Mouse (Mus musculus) lung, embryonic 14.5 days (tissue): ENCODE measurements around the gene Cldn6. TPM values are rescaled to one million over a fixed set of nuclear protein-coding genes. Genes with fewer than 3 reads are reported as not detected.

Source experiments
- ATAC-seq: fragments of 200-750 bp; cut with Nextera tagmentation; 2 replicates; pipeline ENCODE4 v1.8.0; 2017; ENCODE audit warnings: mild to moderate bottlenecking, moderate TSS enrichment, moderate library complexity; ENCODE audit not compliant: insufficient read depth
- DNase-seq: peaks from one replicate; pipeline ENCODE4 v3.0.0-alpha.2; 2015
- H3K27ac ChIP-seq: fragments of 300-500 bp; sonication (generic); 2 replicates; pipeline ENCODE4 v1.5.1; 2014; ENCODE audit warnings: low read depth, mild to moderate bottlenecking, moderate library complexity
- H3K27me3 ChIP-seq: fragments of 300-500 bp; sonication (generic); 2 replicates; pipeline ENCODE4 v1.6.1; 2014; ENCODE audit warnings: low read length, control low read depth; ENCODE audit not compliant: insufficient read depth
- H3K36me3 ChIP-seq: fragments of 300-500 bp; sonication (generic); 2 replicates; pipeline ENCODE4 v1.6.1; 2014; ENCODE audit warnings: control low read depth; ENCODE audit not compliant: insufficient read depth
- H3K4me1 ChIP-seq: fragments of 300-500 bp; sonication (generic); 2 replicates; pipeline ENCODE4 v1.6.1; 2014; ENCODE audit warnings: antibody characterized with exemption, control low read depth; ENCODE audit not compliant: insufficient read depth
- H3K4me2 ChIP-seq: fragments of 300-500 bp; sonication (generic); 2 replicates; pipeline ENCODE4 v1.6.1; 2014; ENCODE audit warnings: mild to moderate bottlenecking
- H3K4me3 ChIP-seq: fragments of 300-500 bp; sonication (generic); 2 replicates; pipeline ENCODE4 v1.5.1; 2014; ENCODE audit warnings: low read depth, low read length
- H3K9ac ChIP-seq: fragments of 300-500 bp; sonication (generic); 2 replicates; pipeline ENCODE4 v1.6.1; 2014
- H3K9me3 ChIP-seq: fragments of 300-500 bp; sonication (generic); 2 replicates; pipeline ENCODE4 v1.6.1; 2016; ENCODE audit warnings: low read depth, low read length, control low read depth
- CTCF ChIP-seq: IDR thresholded peaks from 2 replicates; pipeline ENCODE4 v1.5.1; 2016; ENCODE audit warnings: antibody characterized with exemption, low read depth
- WGBS: fragments of 180-500 bp; shearing (Covaris S2); extraction: QIAGEN DNeasy Blood & Tissue Kit; methylation state at CpG from one replicate; pipeline ENCODE4 v1.1.7; 2014; 5-methylcytosine and 5-hydroxymethylcytosine counted together
- polyA plus RNA-seq: library from polyadenylated mRNA; unstranded; fragments of >200 nt; fragmentation: Nextera tagmentation; extraction: Ambion mirVana; gene quantifications from 2 replicates; pipeline ENCODE4 v1.2.1, GENCODE M21; 2014

The Cldn6 gene
- polyA plus RNA-seq = 207 and 219 TPM in 2 replicates

- peak; percentile 69 for DNase-seq
- Histone ChIP-seq H3K9me3 (no peaks in the 10 kb centered on the region), H3K4me2 (peak within 1 kb of the TSS; percentile 59), H3K27me3 (peaks cover 57% of the 10 kb centered on the region), H3K4me3 (peak within 1 kb of the TSS; percentile 38), H3K4me1 (peaks cover 9% of the 10 kb centered on the region; the same call in 1 of the 2 replicates), H3K9ac (peak within 1 kb of the TSS; percentile 38), H3K27ac (peak within 1 kb of the TSS; percentile 81), H3K36me3 (0 out of 2 replicates have a peak, but pooled peaks cover 7% of the 10 kb centered on the region)
- no peak for ATAC-seq
- TF ChIP-seq CTCF = no peak
- 2% methylated on average over 38 of the region's 38 CpGs for WGBS
These were observed at the start of gene Cldn6 for GRCm38 (mm10) chr17:23679127-23679835. Gene Cldn6, plus strand, starts transcription at chr17:23679249.

- DNase-seq = peak; percentile 87
- H3K36me3 ChIP-seq = no peaks in the 10 kb centered on the region
- H3K9me3 ChIP-seq = no peaks in the 10 kb centered on the region
- H3K4me1 ChIP-seq = no peaks in the 10 kb centered on the region
- H3K27me3 ChIP-seq = no peaks in the 10 kb centered on the region
- TF ChIP-seq CTCF = peak; percentile 91
- no peak overlapping the region for H3K9ac ChIP-seq
- 16% methylated on average over 22 of the region's 22 CpGs for WGBS
- H3K27ac ChIP-seq = no peak overlapping the region
- H3K4me2 ChIP-seq = peak overlapping the region; percentile 41
- peak; percentile 93 for ATAC-seq
- no peak overlapping the region for H3K4me3 ChIP-seq
These were observed 48.6 kb upstream of the Cldn6 start for GRCm38 (mm10) chr17:23630195-23631020.

GRCm38 (mm10) chr17:23631241-23631640 lies 47.8 kb upstream of the Cldn6 start:
- Histone ChIP-seq H3K27ac (no peak overlapping the region), H3K4me2 (no peak overlapping the region), H3K36me3 (no peaks in the 10 kb centered on the region), H3K4me1 (no peaks in the 10 kb centered on the region), H3K27me3 (no peaks in the 10 kb centered on the region), H3K4me3 (no peak overlapping the region), H3K9me3 (no peaks in the 10 kb centered on the region), H3K9ac (no peak overlapping the region)
- 74% methylated on average over 8 of the region's 8 CpGs for WGBS
- ATAC-seq (no peak), DNase-seq (no peak)
- no peak for TF ChIP-seq CTCF

- ATAC-seq (peak; percentile 59), DNase-seq (peak; percentile 48)
- Histone ChIP-seq H3K36me3 (no peaks in the 10 kb centered on the region), H3K27ac (no peak within 1 kb of the TSS), H3K4me2 (peak within 1 kb of the TSS; percentile 87), H3K27me3 (peaks cover 19% of the 10 kb centered on the region), H3K4me3 (peak within 1 kb of the TSS; percentile 48), H3K4me1 (no peaks in the 10 kb centered on the region), H3K9ac (peak within 1 kb of the TSS; percentile 48), H3K9me3 (no peaks in the 10 kb centered on the region)
- no peak for TF ChIP-seq CTCF
- WGBS = under 1% methylated on average over 55 of the region's 58 CpGs
These were observed 34.2 kb upstream of the Cldn6 start, which contains the start of gene Mmp25 for GRCm38 (mm10) chr17:23644613-23645495. Gene Mmp25, minus strand, starts transcription at chr17:23645277.

- H3K4me1 ChIP-seq = no peaks in the 10 kb centered on the region
- H3K27me3 ChIP-seq = peaks cover 19% of the 10 kb centered on the region
- no peak overlapping the region for H3K4me2 ChIP-seq
- H3K27ac ChIP-seq = no peak overlapping the region
- ATAC-seq (no peak), DNase-seq (peak; percentile 18)
- 32% methylated on average over 10 of the region's 10 CpGs for WGBS
- H3K36me3 ChIP-seq = no peaks in the 10 kb centered on the region
- no peak overlapping the region for H3K4me3 ChIP-seq
- H3K9ac ChIP-seq = no peak overlapping the region
- TF ChIP-seq CTCF = no peak
- H3K9me3 ChIP-seq = no peaks in the 10 kb centered on the region
These were observed 33.2 kb upstream of the Cldn6 start for GRCm38 (mm10) chr17:23645894-23646293.

GRCm38 (mm10) chr17:23651363-23651762 lies 27.7 kb upstream of the Cldn6 start:
- H3K4me3 ChIP-seq = no peak overlapping the region
- no peak for DNase-seq
- TF ChIP-seq CTCF = no peak
- H3K9me3 ChIP-seq = no peaks in the 10 kb centered on the region
- H3K27ac ChIP-seq = no peak overlapping the region
- H3K36me3 ChIP-seq = no peaks in the 10 kb centered on the region
- no peak overlapping the region for H3K4me2 ChIP-seq
- no peak for ATAC-seq
- no peak overlapping the region for H3K9ac ChIP-seq
- H3K4me1 ChIP-seq = no peaks in the 10 kb centered on the region
- H3K27me3 ChIP-seq = 0 out of 2 replicates have a peak, but pooled peaks cover 4% of the 10 kb centered on the region
- WGBS = 75% methylated on average over 6 of the region's 6 CpGs
